Mouse (Mus musculus) left cerebral cortex, postnatal 36 days (tissue): ENCODE measurements at regions not wholly inside any gene's neighbourhood (a gene's known extent, or its start where the extent isn't known, plus 50 kb on each side); places are given as distances from the start of the nearest gene placed in this dataset.

Source experiments
- DNase-seq, 2 experiments: peaks; one replicate each; pipeline ENCODE4 v3.0.0; 2021 to 2022; ENCODE audit warnings: low spot score in 2 of 2, mixed read lengths in 1 of 2
- intact Hi-C: fragments of 180-260 bp; cut with DNase I; formaldehyde crosslinking; loops from one replicate; pipeline ENCODE4 v1.15.1; 2025

- DNase-seq, result no peak
- intact Hi-C loops, result no loop called here
Observed at GRCm38 (mm10) chr3:36291971-36292370, 69.9 kb upstream of the Qrfpr start.

GRCm38 (mm10) chr3:36284066-36284465 lies 62.0 kb upstream of the Qrfpr start:
- intact Hi-C loops, result no loop called here
- DNase-seq, result no peak

GRCm38 (mm10) chr3:36275502-36275901 lies 53.4 kb upstream of the Qrfpr start:
- intact Hi-C loops, result no loop called here
- no peak for DNase-seq
